Mouse (Mus musculus) myocyte (in vitro differentiated cells): Measurements from ENCODE around the gene Cab39l.

ENCODE experiments used
- POLR2A ChIP-seq: IDR thresholded peaks from one replicate; pipeline ENCODE4 v1.6.1; 2011; ENCODE audit warnings: low read depth, mild to moderate bottlenecking, control low read depth, moderate library complexity; ENCODE audit not compliant: insufficient read length
- SRF ChIP-seq: IDR thresholded peaks from one replicate; pipeline ENCODE4 v1.6.1; 2011; ENCODE audit warnings: low read depth; ENCODE audit not compliant: control insufficient read depth, insufficient read length

GRCm38 (mm10) chr14:59626711-59627110 is 185.9 kb downstream of the Cab39l start:
- no peak for TF ChIP-seq SRF
- TF ChIP-seq POLR2A, result no peak
